Mouse (Mus musculus) left cerebral cortex, adult 8-10 months (tissue): ENCODE measurements around the gene Olfr120. TPM values are rescaled to one million over a fixed set of nuclear protein-coding genes. Genes with fewer than 3 reads are reported as not detected.
"Not testable (repeated sequence)": the region's sequence is repeated elsewhere in the genome, so short reads cannot be mapped to it uniquely, and the experiment has no call there.

Experiments
- DNase-seq, 2 experiments: peaks; one replicate each; pipeline ENCODE4 v3.0.0; 2022; ENCODE audit warnings: low spot score in 2 of 2
- total RNA-seq, 4 experiments: library from RNA; stranded (reverse); gene quantifications; 2 replicates each; pipeline ENCODE4 v1.2.4; 2022

The Olfr120 gene
- total RNA-seq: not detected

DNA sequence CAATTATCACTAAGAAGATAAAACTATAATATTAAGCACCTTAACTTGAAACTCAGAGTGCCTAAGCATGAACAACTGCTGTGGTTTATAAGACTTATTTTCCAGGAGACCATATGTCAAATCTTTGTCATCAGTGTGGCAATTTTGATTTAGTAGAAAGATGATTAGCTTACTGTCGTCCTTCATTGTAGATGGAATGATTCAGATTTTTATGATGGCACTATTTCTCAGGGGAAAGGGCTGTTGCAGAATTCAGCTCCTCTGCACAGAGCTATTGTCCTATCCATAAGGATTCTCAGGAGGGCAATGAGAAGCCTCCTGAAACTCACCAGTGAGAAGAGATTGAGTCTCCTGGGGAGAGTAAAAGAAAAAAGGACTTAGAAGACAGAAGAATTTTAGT is at the start of gene Olfr120:
Gene Olfr120, plus strand, starts transcription at position 301 of the 400 bp plus-strand sequence.
- DNase-seq: no peak

- not testable (repeated sequence) for DNase-seq
Measured at GRCm38 (mm10) chr17:37696264-37696663, 25.3 kb upstream of the Olfr120 start, which contains the start of gene Olfr119. Gene Olfr119 (plus strand): TSS chr17:37696564.

- DNase-seq: no peak
Measured at GRCm38 (mm10) chr17:37738070-37738469, 16.5 kb downstream of the Olfr120 start.

- DNase-seq: no peak
Measured at GRCm38 (mm10) chr17:37768307-37768706, 46.7 kb downstream of the Olfr120 start, which contains the start of gene Olfr122. Gene Olfr122 (plus strand): TSS chr17:37768607.

Other genes with a start within 250 kb of the Olfr120 start
- gene H2-M2, start 238.3 kb upstream of the Olfr120 start, total RNA-seq: not detected
- 1 to 10 TPM in 1 of 4 experiments, under 1 TPM in 1, not detected in 2; 0.87 to 1.6 TPM for gene Olfr110, start 229.3 kb upstream of the Olfr120 start, total RNA-seq
- gene Olfr111, start 213.8 kb upstream of the Olfr120 start, total RNA-seq: 1 to 10 TPM in 2 of 4 experiments, under 1 TPM in 2; 0.36 to 3.8 (median 1.7) TPM
- gene Olfr112, start 152.4 kb upstream of the Olfr120 start, total RNA-seq: not detected
- not detected for gene Olfr113, start 144.1 kb upstream of the Olfr120 start, total RNA-seq
- not detected for gene Olfr114, start 129.1 kb upstream of the Olfr120 start, total RNA-seq
- gene Olfr115, start 94.7 kb upstream of the Olfr120 start, total RNA-seq: not detected
- gene Olfr116, start 94.6 kb upstream of the Olfr120 start, total RNA-seq: not detected
- not detected for gene Olfr117, start 58.0 kb upstream of the Olfr120 start, total RNA-seq
- not detected for gene Olfr118, start 54.8 kb upstream of the Olfr120 start, total RNA-seq
- not detected for gene Olfr119, start 25.2 kb upstream of the Olfr120 start, total RNA-seq
- gene Olfr121, start 27.0 kb downstream of the Olfr120 start, total RNA-seq: not detected
- not detected for gene Olfr122, start 46.8 kb downstream of the Olfr120 start, total RNA-seq
- gene Olfr123, start 71.7 kb downstream of the Olfr120 start, total RNA-seq: not detected
- not detected for gene Olfr124, start 78.1 kb downstream of the Olfr120 start, total RNA-seq
- gene Olfr125, start 111.1 kb downstream of the Olfr120 start, total RNA-seq: not detected
- not detected for gene Olfr126, start 125.7 kb downstream of the Olfr120 start, total RNA-seq
- gene Olfr127, start 178.6 kb downstream of the Olfr120 start, total RNA-seq: not detected
- not detected for gene Olfr128, start 198.7 kb downstream of the Olfr120 start, total RNA-seq
- gene Olfr761, start 231.3 kb downstream of the Olfr120 start, total RNA-seq: not detected